Mouse (Mus musculus) thymus, postnatal 0 days (tissue): Measurements from ENCODE around the gene Ggcx. TPM values are rescaled to one million over a fixed set of nuclear protein-coding genes. Genes with fewer than 3 reads are reported as not detected.
"Not testable (repeated sequence)": the region's sequence is repeated elsewhere in the genome, so short reads cannot be mapped to it uniquely, and the experiment has no call there.

ENCODE experiments used
- DNase-seq: peaks from one replicate; pipeline ENCODE4 v3.0.0-alpha.2; 2015; ENCODE audit warnings: low spot score
- polyA plus RNA-seq: library from polyadenylated mRNA; unstranded; fragments of >200 nt; fragmentation: Nextera tagmentation; extraction: Ambion mirVana; gene quantifications from 2 replicates; pipeline ENCODE4 v1.2.1, GENCODE M21; 2015

Ggcx gene
- polyA plus RNA-seq, 1 experiment from 2014 or later: 7.3 TPM

- DNase-seq: no peak
These were observed 46.1 kb downstream of the Ggcx start for GRCm38 (mm10) chr6:72460036-72460801.

GRCm38 (mm10) chr6:72462550-72463257 is 48.6 kb downstream of the Ggcx start:
- DNase-seq: not testable (repeated sequence)

GRCm38 (mm10) chr6:72465361-72466157 is 51.5 kb downstream of the Ggcx start:
- DNase-seq: no peak

- no peak for DNase-seq
These were observed 52.1 kb downstream of the Ggcx start for GRCm38 (mm10) chr6:72466171-72466570.

- DNase-seq: peak; percentile 65
These were observed 59.3 kb downstream of the Ggcx start for GRCm38 (mm10) chr6:72473264-72474041.

GRCm38 (mm10) chr6:72475221-72475985 is 61.3 kb downstream of the Ggcx start:
- no peak for DNase-seq

- DNase-seq: no peak
These were observed 62.7 kb downstream of the Ggcx start for GRCm38 (mm10) chr6:72476836-72477235.

- DNase-seq: no peak
These were observed 63.5 kb downstream of the Ggcx start for GRCm38 (mm10) chr6:72477621-72478020.

GRCm38 (mm10) chr6:72478691-72479090 is 64.6 kb downstream of the Ggcx start:
- not testable (repeated sequence) for DNase-seq

- no peak for DNase-seq
These were observed 65.7 kb downstream of the Ggcx start for GRCm38 (mm10) chr6:72479645-72480421.

- no peak for DNase-seq
These were observed 66.3 kb downstream of the Ggcx start for GRCm38 (mm10) chr6:72480422-72480702.

Other genes starting within 250 kb of the Ggcx start
- gene Atoh8, start 178.7 kb upstream of the Ggcx start, polyA plus RNA-seq: 2.1 and 3.9 TPM in 2 replicates
- 0.21 TPM in 1 of 2 replicates, not detected in the other for gene Sftpb, start 109.7 kb upstream of the Ggcx start, polyA plus RNA-seq
- 51.1 and 52.8 TPM in 2 replicates for gene Usp39, start 69.1 kb upstream of the Ggcx start, polyA plus RNA-seq
- gene 0610030E20Rik, start 67.0 kb upstream of the Ggcx start, polyA plus RNA-seq: 31.7 and 32.5 TPM in 2 replicates
- gene Tmem150a, start 58.9 kb upstream of the Ggcx start, polyA plus RNA-seq: 1.6 and 1.9 TPM in 2 replicates
- gene Rnf181, start 47.4 kb upstream of the Ggcx start, polyA plus RNA-seq: 135 and 138 TPM in 2 replicates
- gene Vamp5, start 33.8 kb upstream of the Ggcx start, polyA plus RNA-seq: 24.7 and 29.0 TPM in 2 replicates
- gene Vamp8, start 23.6 kb upstream of the Ggcx start, polyA plus RNA-seq: 160 and 167 TPM in 2 replicates
- gene Mat2a, start 25.2 kb downstream of the Ggcx start, polyA plus RNA-seq: 356 and 359 TPM in 2 replicates
- 0.14 and 0.23 TPM in 2 replicates for gene Sh2d6, start 107.4 kb downstream of the Ggcx start, polyA plus RNA-seq
- 62.4 and 63.4 TPM in 2 replicates for gene Capg, start 130.1 kb downstream of the Ggcx start, polyA plus RNA-seq
- 11.8 and 13.9 TPM in 2 replicates for gene Elmod3, start 184.1 kb downstream of the Ggcx start, polyA plus RNA-seq
- 8.4 and 10.5 TPM in 2 replicates for gene Retsat, start 184.2 kb downstream of the Ggcx start, polyA plus RNA-seq
- gene Tgoln1, start 202.7 kb downstream of the Ggcx start, polyA plus RNA-seq: 43.9 and 44.1 TPM in 2 replicates